Mouse (Mus musculus) limb, embryonic 11.5 days (tissue): Measurements from ENCODE around the gene Abhd16a. TPM values are rescaled to one million over a fixed set of nuclear protein-coding genes. Genes with fewer than 3 reads are reported as not detected.

Experiments
- ATAC-seq: fragments of 200-750 bp; cut with Nextera tagmentation; 2 replicates; pipeline ENCODE4 v1.8.0; 2017; ENCODE audit warnings: low read depth; ENCODE audit not compliant: insufficient number of reproducible peaks, low FRiP score, low TSS enrichment
- DNase-seq: peaks from one replicate; pipeline ENCODE4 v3.0.0-alpha.2; 2015; ENCODE audit warnings: low spot score
- H3K27ac ChIP-seq: fragments of 300-500 bp; sonication (generic); replicated peaks from 2 replicates; pipeline ENCODE4 v1.5.1; 2014; ENCODE audit warnings: low read depth, mild to moderate bottlenecking, low read length
- H3K27me3 ChIP-seq: fragments of 300-500 bp; sonication (generic); 2 replicates; pipeline ENCODE4 v1.6.1; 2014; ENCODE audit warnings: mild to moderate bottlenecking, low read length, mixed read lengths; ENCODE audit not compliant: control insufficient read depth, insufficient read depth
- H3K36me3 ChIP-seq: fragments of 300-500 bp; sonication (generic); 2 replicates; pipeline ENCODE4 v1.6.1; 2014; ENCODE audit warnings: mild to moderate bottlenecking, low read length, moderate library complexity, mixed read lengths; ENCODE audit not compliant: control insufficient read depth, insufficient read depth
- H3K4me1 ChIP-seq: fragments of 300-500 bp; sonication (generic); 2 replicates; pipeline ENCODE4 v1.6.1; 2014; ENCODE audit warnings: low read length, mixed read lengths; ENCODE audit not compliant: control insufficient read depth, insufficient read depth
- H3K4me2 ChIP-seq: fragments of 300-500 bp; sonication (generic); 2 replicates; pipeline ENCODE4 v1.6.1; 2014; ENCODE audit warnings: low read depth, mild to moderate bottlenecking, moderate library complexity; ENCODE audit not compliant: severe bottlenecking
- H3K4me3 ChIP-seq: fragments of 300-500 bp; sonication (generic); 2 replicates; pipeline ENCODE4 v1.5.1; 2014; ENCODE audit warnings: low read depth, low read length
- H3K9ac ChIP-seq: fragments of 300-500 bp; sonication (generic); 2 replicates; pipeline ENCODE4 v1.6.1; 2014; ENCODE audit warnings: mild to moderate bottlenecking, low read length
- H3K9me3 ChIP-seq: fragments of 300-500 bp; sonication (generic); 2 replicates; pipeline ENCODE4 v1.6.1; 2016; ENCODE audit warnings: low read length; ENCODE audit not compliant: control insufficient read depth
- WGBS: fragments of 180-500 bp; shearing (Covaris S2); extraction: QIAGEN DNeasy Blood & Tissue Kit; methylation state at CpG from one replicate; pipeline ENCODE4 v1.1.7; 2014; 5-methylcytosine and 5-hydroxymethylcytosine counted together
- polyA plus RNA-seq: library from polyadenylated mRNA; unstranded; fragments of >200 nt; fragmentation: Nextera tagmentation; extraction: Ambion mirVana; gene quantifications from 2 replicates; pipeline ENCODE4 v1.2.1, GENCODE M21; 2014

The Abhd16a gene
- polyA plus RNA-seq, 1 experiment from 2014 or later, result 46.9 TPM

DNA sequence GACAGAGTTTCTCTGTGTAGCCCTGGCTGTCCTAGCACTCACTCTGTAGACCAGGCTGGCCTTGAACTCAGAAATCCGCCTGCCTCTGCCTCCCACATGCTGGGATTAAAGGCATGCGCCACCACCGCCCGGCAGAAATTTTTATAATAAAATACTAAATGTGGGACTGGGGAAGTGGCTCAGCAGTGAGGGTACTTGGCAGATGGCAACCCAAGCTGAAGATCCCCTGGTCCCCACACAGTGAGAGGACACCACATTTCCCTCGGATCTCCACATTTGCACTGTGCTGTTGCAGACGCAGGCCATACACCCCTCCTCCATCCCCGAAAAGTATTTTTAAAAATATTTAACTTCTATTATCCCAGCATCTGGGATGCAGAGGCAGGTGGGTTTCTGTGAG lies 44.5 kb downstream of the Abhd16a start:
- no peak for ATAC-seq
- H3K4me3 ChIP-seq, result no peak overlapping the region
- no peak overlapping the region for H3K4me2 ChIP-seq
- H3K27me3 ChIP-seq, result no peaks in the 10 kb centered on the region
- H3K27ac ChIP-seq, result no peak overlapping the region
- peaks cover 8% of the 10 kb centered on the region for H3K4me1 ChIP-seq
- DNase-seq, result no peak
- H3K36me3 ChIP-seq, result peaks cover 2% of the 10 kb centered on the region; the same call in 1 of the 2 replicates
- WGBS, result 94% methylated on average over 7 of the region's 7 CpGs
- no peak overlapping the region for H3K9ac ChIP-seq
- H3K9me3 ChIP-seq, result no peaks in the 10 kb centered on the region

- peak within 1 kb of the TSS; percentile 62 for H3K4me2 ChIP-seq
- peaks cover 14% of the 10 kb centered on the region for H3K36me3 ChIP-seq
- H3K9me3 ChIP-seq, result no peaks in the 10 kb centered on the region
- ATAC-seq, result peak; percentile 90
- peak; percentile 96 for DNase-seq
- peak within 1 kb of the TSS; percentile 81 for H3K27ac ChIP-seq
- no peaks in the 10 kb centered on the region for H3K27me3 ChIP-seq
- peaks cover 8% of the 10 kb centered on the region for H3K4me1 ChIP-seq
- WGBS, result under 1% methylated on average over 66 of the region's 66 CpGs
- peak within 1 kb of the TSS; percentile 64 for H3K9ac ChIP-seq
- peak within 1 kb of the TSS; percentile 62 for H3K4me3 ChIP-seq
Measured at GRCm38 (mm10) chr17:35134801-35135590, 45.9 kb downstream of the Abhd16a start, which contains the start of gene Bag6. Bag6 (plus strand) TSS chr17:35135178.

DNA sequence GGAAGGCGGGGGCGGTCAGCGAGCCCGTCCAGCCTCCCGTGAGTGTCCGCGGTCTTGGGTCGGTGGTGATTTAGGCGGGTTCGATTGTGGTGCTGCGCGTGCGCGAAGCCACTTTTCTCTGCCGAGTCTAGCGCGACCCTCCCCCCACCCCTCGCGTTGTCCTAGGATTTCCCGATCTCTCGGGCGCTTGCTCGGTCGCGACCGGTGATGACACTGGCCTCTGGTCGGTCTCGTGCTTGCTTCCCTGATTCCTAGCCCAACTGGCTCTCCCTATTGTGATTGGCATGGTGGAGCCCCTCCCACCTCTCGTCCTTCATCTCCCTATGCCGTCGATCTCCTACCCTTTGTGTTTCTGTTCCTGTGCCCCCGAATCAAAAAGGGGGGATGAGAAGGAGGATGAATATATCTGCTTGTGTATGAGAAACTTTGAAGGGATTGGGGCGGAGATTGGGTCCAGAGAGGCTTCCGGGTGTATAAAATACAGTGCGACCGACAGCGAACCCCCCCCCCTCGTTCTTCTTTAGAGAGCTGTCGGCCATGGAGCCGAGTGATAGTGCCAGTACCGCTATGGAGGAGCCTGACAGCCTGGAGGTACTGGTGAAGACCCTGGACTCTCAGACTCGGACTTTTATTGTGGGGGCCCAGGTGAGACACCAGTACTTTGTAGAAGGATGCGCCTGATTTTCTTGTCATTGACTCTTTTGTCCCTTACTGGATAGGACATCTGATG lies 46.7 kb downstream of the Abhd16a start:
- Histone ChIP-seq H3K9me3 (no peaks in the 10 kb centered on the region), H3K9ac (peak overlapping the region; percentile 64), H3K36me3 (peaks cover 22% of the 10 kb centered on the region), H3K27me3 (no peaks in the 10 kb centered on the region), H3K27ac (peak overlapping the region; percentile 81), H3K4me3 (peak overlapping the region; percentile 62), H3K4me2 (peak overlapping the region; percentile 62), H3K4me1 (peaks cover 8% of the 10 kb centered on the region)
- under 1% methylated on average over 40 of the region's 43 CpGs for WGBS
- ATAC-seq (peak; percentile 61; the same call in 1 of the 2 replicates), DNase-seq (no peak)

- no peak for ATAC-seq
- peaks cover 52% of the 10 kb centered on the region for H3K36me3 ChIP-seq
- 93% methylated on average over 3 of the region's 3 CpGs for WGBS
- H3K9me3 ChIP-seq, result no peaks in the 10 kb centered on the region; the same call in 1 of the 2 replicates
- H3K9ac ChIP-seq, result no peak overlapping the region
- H3K4me2 ChIP-seq, result no peak overlapping the region
- H3K4me3 ChIP-seq, result no peak overlapping the region
- no peak for DNase-seq
- H3K27ac ChIP-seq, result no peak overlapping the region
- H3K4me1 ChIP-seq, result peaks cover 8% of the 10 kb centered on the region
- no peaks in the 10 kb centered on the region for H3K27me3 ChIP-seq
Measured at GRCm38 (mm10) chr17:35139269-35139668, 50.2 kb downstream of the Abhd16a start.

- Histone ChIP-seq H3K9me3 (no peaks in the 10 kb centered on the region; the same call in 1 of the 2 replicates), H3K36me3 (peaks cover 65% of the 10 kb centered on the region), H3K9ac (no peak overlapping the region), H3K27me3 (no peaks in the 10 kb centered on the region), H3K27ac (no peak overlapping the region), H3K4me1 (peaks cover 8% of the 10 kb centered on the region), H3K4me3 (no peak overlapping the region), H3K4me2 (no peak overlapping the region)
- DNase-seq, result no peak
- 87% methylated on average over 16 of the region's 16 CpGs for WGBS
- no peak for ATAC-seq
Measured at GRCm38 (mm10) chr17:35140490-35140996, 51.5 kb downstream of the Abhd16a start.

DNA sequence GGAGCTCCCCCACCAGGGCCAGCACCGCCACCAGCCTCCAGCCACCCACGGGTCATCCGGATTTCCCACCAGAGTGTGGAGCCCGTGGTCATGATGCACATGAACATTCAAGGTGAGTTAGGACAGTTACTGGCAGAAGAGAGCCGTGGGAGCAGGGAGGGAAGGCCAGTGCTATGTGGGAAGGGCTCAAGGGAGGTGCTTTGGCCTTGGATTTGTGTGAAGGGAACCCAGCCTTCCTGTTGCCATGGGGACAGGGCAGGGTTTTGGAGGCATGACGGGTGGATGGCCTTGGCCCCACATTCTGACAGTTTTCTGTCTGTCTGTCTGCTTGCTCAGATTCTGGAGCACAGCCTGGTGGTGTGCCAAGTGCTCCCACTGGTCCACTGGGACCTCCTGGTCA lies 52.9 kb downstream of the Abhd16a start:
- no peak for ATAC-seq
- Histone ChIP-seq H3K27me3 (no peaks in the 10 kb centered on the region), H3K9ac (no peak overlapping the region), H3K9me3 (no peaks in the 10 kb centered on the region; the same call in 1 of the 2 replicates), H3K36me3 (peaks cover 74% of the 10 kb centered on the region), H3K4me2 (no peak overlapping the region), H3K4me1 (peaks cover 1% of the 10 kb centered on the region; the same call in 1 of the 2 replicates), H3K27ac (no peak overlapping the region), H3K4me3 (no peak overlapping the region)
- no peak for DNase-seq
- WGBS, result 95% methylated on average over 6 of the region's 6 CpGs

DNA sequence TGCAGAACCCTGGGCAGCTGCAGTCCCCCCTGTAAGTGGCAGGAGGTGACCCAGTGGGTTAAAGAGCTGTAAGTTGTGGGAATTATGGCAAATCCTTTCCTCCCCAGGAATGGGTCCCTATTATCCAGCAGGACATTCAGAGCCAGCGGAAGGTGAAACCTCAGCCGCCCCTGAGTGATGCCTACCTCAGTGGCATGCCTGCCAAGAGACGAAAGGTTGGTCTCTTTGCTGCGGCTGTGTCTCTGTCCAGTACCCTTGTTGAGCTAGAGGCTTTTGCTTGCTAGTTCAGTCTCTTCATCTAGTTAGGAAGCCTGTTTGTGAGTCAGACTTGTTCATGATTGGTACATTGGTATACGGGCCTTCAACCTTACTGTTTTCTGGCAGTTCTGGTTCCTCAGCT lies 57.1 kb downstream of the Abhd16a start:
- WGBS, result 92% methylated on average over 5 of the region's 5 CpGs
- no peak overlapping the region for H3K9ac ChIP-seq
- no peaks in the 10 kb centered on the region for H3K4me1 ChIP-seq
- no peaks in the 10 kb centered on the region; the same call in 1 of the 2 replicates for H3K9me3 ChIP-seq
- no peak overlapping the region for H3K27ac ChIP-seq
- no peak overlapping the region for H3K4me3 ChIP-seq
- no peak overlapping the region for H3K4me2 ChIP-seq
- DNase-seq (no peak), ATAC-seq (no peak)
- H3K27me3 ChIP-seq, result no peaks in the 10 kb centered on the region
- peaks cover 69% of the 10 kb centered on the region for H3K36me3 ChIP-seq

- 43% methylated on average over 3 of the region's 3 CpGs for WGBS
- Histone ChIP-seq H3K4me2 (no peak overlapping the region), H3K9me3 (no peaks in the 10 kb centered on the region; the same call in 1 of the 2 replicates), H3K36me3 (peaks cover 64% of the 10 kb centered on the region), H3K4me1 (no peaks in the 10 kb centered on the region), H3K27ac (no peak overlapping the region), H3K27me3 (no peaks in the 10 kb centered on the region), H3K9ac (no peak overlapping the region), H3K4me3 (no peak overlapping the region)
- ATAC-seq (no peak), DNase-seq (peak; percentile 50)
Measured at GRCm38 (mm10) chr17:35147348-35147747, 58.3 kb downstream of the Abhd16a start.
